Mouse (Mus musculus) spleen, postnatal 36 days (tissue): ENCODE measurements around the gene Rdh1.

ENCODE experiments used
- DNase-seq, 2 experiments: peaks; one replicate each; pipeline ENCODE4 v3.0.0; 2022; ENCODE audit warnings: low spot score in 2 of 2, mixed read lengths in 1 of 2

Gene Rdh1

DNA sequence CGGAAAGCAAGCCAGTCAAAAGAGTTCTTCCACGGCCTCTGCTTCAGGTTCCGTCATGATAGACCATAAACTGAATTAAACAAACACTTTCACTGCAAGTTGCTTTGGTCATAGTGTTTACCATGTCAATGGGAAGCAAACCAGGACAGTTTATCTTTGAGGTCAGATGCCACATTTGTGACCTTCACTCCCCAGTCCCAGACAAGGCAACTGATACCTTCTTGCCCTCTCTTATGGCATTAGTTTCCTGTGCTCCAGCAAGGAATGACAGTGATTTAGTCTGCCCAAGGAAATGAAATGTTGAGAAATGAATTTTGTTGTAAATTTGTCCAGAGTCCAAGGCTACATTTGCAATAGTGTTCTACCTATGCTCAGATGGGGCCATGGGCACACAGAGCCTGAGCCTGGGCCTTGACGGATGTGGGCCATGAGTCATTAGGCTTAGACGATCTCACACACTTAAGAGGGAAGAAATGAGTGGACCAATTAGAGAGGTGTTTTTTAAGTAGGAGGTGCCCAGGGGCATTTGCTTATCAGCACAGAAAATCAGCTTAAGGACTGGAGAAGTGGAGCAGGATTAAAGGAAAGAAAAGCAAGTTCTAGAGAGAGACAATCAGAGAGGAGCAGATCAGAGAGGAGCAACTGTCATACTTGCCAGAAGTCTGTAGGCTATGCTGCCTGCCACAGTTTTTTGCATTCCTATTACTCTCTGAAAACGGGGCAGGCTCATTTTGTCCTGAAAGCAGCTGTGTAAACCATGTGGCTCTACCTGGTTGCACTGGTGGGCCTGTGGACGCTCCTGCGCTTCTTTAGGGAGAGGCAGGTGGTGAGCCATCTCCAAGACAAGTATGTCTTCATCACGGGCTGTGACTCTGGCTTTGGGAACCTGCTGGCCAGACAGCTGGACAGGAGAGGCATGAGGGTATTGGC lies at the start of gene Rdh1, which contains the start of gene Rdh16f1:
Rdh1 (plus strand) TSS at position 541 of the 930 bp plus-strand sequence.
Rdh16f1 (plus strand) TSS at position 607 of the 930 bp plus-strand sequence.
- no peak for DNase-seq

DNA sequence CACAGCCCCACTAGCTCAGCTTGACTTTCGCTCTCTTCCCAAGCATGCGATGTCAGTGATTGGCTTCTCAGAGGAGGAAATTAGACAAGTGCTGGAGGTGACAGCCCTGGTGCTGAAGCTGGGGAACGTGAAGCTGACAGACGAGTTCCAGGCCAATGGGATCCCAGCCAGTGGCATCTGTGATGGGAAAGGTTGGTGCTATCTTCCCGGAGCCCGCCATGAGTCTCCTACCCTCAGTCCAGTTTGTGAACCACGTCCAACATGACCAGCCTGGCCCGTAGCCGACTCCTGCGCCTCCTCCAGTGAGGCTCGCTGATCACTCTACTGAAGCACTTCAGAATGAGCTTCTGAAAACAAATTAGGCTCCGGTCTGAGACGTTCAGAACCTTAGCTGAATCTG lies 49.2 kb upstream of the Rdh1 start:
- DNase-seq = no peak

DNA sequence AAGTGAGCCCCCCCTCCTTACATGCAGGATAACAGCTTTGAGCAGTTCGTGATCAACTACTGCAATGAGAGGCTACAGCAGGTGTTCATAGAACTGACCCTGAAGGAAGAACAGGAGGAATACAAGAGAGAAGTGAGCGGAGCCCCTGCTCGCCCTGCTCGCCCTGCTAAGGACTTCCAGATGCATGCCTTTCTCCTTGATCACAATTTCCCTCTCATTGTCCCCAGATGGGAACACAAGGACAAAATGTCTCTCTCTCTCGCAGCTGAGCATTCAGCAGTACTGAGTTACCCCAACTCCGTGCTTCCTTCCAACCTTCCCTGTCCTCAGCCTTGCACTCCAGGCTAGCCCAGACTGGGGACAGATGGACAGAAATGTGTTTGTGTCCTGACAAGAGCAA lies 46.8 kb upstream of the Rdh1 start:
- DNase-seq = no peak

DNA sequence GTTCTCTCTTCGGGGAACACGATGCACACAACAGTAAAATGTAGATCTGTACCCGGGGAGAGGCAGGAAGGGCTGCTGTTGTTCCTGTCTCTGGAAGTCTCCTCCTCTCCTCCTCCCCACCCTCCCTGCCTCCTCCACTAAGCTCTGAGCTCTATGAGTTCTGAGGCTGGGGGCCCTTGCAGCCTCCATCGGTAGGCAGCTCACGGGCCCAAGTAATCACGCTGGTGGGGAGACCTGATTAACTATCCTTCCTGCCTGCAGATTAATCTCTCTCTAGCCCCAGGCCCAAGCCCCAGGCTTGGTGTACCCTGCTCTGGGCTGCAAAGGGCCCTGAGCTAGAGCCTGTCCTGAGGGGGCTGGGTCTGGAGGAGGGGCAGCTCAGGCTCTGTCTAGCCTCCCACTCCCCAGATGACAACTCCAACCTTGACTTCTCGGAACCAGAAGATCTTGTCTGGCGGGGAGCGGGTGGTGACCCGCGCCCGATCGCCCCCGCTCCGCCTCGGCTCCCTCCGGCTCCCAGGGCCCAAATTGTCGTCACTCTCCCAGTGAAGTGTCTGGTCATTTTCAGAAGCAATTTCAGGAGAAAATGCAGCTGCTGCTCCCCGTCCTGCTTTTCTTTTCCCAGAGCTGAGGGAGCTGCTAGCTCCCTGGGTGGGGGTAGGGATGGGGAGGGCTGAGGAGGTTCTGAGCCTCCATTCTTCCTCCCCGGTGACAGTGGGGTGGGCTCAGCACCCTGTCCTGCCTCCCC lies 37.7 kb upstream of the Rdh1 start:
- DNase-seq = no peak

DNA sequence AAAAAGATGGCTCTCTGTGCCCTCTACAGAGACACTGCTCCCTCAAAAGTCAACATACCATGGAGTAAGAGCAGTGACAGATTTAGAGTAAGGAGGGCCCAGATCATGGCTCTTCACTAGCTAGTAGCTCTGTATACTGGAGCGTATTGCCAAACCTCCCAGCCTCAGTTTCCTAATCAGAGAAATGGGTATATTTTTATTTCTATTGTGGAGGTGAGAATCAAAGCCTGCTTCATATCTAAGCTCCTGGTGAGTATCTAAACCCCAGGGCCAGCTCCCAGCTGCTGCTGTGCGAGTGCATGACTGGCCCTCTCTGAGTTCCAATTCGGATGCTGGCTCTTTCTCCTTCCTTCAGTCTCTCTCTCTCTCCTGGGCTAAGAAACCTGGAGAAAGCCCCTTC lies 35.3 kb upstream of the Rdh1 start, which contains the start of gene Tac2:
Tac2 (plus strand) TSS at position 301 of the 400 bp plus-strand sequence.
- DNase-seq = no peak

DNA sequence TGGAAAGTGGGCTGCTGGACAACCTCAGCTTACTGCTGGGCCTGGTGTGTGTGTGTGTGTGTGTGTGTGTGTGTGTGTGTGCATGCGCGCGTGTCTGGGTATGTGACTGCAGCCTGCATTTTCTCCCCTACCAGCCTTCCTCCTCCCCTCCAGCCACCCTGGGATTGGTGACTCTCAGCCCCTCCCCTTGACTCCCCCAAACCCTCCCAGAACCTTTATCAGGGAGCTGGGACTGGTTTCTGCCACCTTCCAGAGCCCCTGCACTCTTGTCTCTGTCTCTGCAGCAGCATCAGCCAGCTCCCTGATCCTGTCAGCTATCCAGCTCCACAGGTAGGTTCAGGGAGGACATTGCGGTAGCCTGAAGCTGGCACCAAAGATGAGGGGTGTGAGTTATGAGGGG lies 34.4 kb upstream of the Rdh1 start:
- no peak for DNase-seq

DNA sequence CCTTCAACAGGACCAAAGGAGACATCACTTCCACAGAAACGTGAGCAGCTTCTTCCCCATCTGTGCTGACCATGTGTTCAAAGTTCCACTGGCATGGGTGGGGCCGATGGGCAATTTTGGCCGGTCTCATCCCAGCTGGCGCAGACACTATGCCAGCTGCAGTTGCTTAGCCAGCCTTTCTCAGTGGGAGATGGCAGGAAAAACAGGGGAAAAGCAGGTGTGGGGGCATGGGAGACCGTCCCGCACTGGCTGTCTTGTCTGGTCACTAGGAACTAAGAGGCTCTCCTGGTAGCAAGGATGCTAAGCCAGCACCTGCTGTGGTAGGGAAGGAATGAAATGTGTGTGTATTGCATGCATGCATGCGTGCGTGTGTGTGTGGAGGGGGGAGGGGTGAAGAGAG lies 31.1 kb upstream of the Rdh1 start:
- DNase-seq = no peak

DNA sequence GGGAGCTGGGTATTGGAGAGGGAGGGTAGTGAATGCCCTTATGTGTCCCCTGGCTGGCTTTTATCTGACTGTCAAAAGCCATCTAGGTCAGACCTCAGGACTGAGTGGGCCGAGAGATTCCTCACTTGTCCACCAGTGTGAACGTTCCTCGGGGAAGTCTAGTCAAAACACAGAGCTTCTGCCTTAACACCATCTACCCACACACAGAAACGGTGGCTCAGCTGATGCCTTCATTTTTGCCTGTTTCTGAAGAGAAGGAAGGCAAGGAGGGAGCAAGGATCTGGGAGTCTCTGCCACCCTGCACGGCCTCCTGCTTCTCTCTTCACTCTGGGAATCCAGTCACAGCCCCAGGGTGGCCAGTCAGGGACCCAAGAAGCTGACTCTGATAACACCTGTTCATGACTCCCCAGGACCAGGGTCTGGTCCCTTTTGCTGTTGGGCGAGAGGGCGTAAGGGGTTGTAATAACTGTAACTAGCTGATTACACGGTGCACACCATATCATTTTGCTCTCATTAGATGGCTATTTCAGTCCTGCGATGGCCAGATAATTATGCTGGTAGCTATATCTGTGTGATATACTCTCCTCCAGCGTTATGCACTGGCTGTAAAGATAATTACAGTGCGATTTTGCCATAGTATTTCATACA lies 29.1 kb upstream of the Rdh1 start:
- DNase-seq = peak in 1 of 2 experiments; percentile 37

DNA sequence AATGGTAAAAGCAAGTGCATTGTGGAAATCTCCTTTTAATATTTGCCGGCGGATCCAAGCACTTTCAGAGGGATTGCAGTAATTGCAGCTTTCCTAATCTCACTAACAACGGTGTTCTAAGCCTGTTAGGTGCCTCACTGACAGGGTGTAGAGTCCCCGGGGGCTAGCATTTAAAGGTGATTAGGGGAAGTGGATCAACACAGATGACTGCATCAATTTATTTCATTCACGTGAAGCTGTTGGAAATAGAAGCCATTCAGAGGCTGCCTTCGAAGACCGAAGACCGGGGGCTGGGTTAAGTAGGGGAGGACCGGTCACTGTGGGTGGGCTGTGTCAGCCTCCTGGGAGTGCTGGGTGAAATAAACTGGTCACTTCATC lies 28.6 kb upstream of the Rdh1 start:
- DNase-seq = no peak

DNA sequence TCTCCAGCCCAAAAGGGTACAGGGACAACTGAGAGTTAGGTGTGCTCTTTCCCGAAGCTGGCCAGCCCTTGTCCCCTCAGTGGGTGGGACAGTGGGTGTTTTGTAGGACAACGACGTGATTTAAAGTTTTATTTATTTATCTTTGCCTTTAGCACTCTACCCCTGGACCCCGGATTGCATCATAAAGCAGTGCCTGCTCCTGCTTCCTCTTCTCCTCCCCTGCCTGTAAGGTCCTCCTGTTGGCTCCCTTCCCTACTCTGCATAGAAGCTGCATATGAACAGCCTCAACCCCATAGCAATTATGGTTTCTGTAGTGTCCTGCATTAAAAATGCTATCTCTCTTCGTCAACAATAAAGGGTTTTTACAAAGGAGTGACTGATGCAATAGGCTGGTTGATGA lies 28.1 kb upstream of the Rdh1 start:
- DNase-seq = no peak

DNA sequence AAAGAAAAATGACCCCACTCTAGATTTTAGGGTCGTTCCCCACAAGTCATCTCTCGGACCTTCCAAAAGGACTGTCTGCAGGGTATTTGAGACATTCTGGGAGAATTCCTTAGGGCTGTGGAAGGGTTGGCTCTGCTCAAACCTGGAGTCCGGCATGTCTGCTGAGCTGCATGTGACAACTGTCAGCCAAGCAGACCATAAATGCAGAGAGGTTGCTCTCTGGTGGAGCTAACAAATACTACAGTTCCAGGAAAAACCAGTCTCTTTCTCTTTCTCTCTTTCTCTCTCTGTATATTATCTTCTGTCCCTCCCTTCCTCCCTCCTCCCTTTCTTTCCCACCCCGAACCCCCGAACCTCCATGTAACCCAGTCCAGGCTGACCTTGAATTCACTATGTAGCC lies 25.1 kb upstream of the Rdh1 start:
- no peak for DNase-seq

DNA sequence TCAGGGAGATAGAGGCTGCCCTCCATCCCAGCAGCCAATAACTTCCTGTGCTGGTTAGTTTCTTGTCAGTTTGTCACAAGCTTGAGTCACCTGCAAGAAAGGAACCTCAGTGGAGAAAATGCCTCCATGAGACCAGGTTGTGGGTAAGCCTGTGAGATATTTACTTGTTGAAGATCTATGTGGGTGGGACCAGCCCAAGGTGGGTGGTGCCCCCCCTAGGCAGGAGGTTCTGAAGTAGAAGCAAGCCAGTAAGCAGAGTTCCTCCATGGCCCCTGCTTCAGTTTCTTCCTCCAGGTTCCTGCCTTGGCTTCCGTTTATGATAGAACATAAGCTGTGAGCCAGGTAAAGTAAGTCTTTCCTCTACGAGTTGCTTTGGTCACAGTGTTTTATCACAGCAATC lies 23.3 kb upstream of the Rdh1 start:
- DNase-seq = peak; percentile 29 to 37

DNA sequence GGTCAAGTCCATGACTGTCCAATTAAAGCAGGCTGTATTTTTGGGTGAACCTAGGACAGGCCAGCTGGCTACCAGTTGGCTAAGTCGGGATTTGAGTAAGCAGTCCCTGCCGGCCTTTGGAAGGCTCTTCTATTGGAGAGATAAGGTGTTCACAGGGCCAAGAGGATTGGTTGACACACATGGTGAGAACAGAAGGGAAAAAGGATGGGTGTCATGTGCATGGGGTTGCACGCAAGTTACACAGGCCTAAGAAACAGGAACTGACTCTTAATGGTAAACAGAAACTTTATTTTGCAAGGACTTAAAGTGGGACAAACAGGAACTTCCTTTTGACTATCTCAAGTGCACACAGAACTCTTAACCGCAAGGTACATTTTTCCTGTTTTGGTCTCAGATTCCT lies 22.6 kb upstream of the Rdh1 start:
- peak in 1 of 2 experiments; percentile 46 for DNase-seq

DNA sequence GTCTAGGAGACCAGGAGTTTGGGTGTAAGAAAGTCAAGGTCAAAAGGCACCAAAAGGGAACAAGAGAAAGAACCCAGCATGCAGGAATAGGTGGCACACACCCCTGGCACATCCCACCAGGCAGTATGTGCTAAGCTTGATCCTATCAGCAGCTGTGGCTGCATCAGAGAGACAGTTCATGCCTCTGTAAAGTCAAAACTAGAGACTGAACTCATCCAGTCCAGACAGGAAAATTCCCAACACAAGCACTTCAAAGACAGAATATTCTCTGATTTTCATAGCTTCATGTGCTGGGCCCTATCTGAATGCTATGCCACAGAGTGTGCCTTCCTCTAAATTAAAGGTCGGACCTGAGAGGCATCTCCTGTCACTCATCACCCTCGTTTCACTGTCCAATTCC lies 22.0 kb upstream of the Rdh1 start:
- no peak for DNase-seq

DNA sequence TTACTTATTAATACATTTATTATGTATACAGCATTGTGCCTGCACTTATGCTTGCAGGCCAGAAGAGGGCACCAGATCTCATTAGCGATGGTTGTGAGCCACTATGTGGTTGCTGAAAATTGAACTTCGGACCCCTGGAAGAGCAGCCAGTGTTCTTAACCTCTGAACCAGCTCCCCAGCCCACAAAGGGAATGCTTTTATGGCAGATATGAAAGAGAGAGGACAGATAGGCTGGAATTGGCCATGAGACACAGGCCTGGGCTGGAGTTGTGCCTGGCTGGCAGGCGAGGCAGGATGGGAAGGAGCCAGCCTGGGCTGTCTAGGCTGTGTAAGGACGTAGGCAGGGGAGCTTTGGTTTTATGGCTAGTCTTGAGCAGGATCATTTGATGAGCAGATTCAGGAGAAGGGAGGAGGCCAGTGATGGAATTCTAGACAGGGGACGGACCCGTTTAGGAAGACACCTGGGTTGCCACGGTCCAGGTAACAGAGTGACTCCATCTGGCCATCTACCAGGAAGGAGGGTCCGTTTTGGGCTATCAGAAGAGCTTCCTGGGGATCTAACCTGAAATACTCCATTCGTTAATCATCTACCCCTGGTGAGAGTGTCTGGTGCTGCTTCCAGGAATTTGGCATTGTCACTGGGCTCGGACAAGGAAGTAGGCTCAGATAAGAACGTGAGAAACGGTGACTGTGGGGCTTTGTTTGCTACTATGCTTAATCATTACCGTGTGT lies 21.2 kb upstream of the Rdh1 start:
- no peak for DNase-seq

DNA sequence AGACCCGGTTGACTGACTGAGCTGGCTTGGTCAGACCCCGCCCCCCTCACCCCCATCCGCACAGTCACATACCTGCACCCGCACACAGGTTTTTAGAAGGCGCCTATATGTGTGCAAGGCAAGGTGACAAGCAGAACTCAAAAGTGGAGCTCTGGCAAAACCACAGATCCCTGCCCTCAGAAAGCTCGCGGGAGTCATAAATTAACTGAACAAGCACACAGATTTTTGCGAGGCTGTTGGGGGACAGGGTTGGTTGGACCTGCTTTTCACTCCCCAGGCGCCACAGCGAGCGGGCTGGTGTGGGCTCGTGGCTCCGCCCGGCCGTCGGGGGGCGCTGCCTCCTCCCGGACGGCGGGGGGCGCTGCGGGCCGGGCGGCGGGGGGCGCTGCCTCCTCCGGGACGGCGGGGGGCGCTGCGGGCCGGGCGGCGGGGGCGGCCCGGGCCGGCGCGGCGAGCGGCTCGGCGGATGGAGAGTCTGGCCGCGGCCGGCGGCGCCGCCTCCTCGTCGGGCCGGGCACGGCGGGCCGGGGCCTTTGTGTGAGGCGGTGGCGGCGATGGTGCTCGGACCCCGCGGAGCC lies 20.3 kb upstream of the Rdh1 start, which contains the start of gene Zbtb39:
Zbtb39 (plus strand) TSS at position 456 of the 578 bp plus-strand sequence.
- DNase-seq = peak; percentile 74 to 75

DNA sequence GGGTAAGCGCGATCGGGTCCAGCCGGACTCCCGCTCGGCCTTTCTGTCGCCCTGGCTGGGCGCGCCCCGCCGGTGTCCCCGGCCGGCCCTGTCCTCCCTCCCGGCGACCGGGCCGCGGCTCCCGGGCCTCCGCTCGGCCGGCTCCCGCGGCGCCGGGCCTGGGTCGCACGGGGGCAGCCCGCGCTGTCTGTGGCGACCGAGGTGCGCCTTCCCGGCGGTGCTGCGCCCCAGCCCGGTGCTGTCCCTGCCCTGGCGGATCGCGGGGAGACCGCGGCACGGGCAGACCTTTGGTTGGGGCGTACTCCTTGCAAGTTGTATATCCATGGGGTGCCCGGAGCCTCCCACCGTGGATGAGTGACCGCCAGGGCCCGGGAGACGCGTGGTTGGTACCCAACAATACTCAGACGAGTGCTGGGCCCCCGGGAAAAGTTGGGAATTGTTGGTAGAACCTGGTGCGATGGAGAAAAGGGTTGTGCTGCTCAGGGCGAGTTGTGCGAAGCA lies 19.8 kb upstream of the Rdh1 start:
- peak in 1 of 2 experiments; percentile 35 for DNase-seq

DNA sequence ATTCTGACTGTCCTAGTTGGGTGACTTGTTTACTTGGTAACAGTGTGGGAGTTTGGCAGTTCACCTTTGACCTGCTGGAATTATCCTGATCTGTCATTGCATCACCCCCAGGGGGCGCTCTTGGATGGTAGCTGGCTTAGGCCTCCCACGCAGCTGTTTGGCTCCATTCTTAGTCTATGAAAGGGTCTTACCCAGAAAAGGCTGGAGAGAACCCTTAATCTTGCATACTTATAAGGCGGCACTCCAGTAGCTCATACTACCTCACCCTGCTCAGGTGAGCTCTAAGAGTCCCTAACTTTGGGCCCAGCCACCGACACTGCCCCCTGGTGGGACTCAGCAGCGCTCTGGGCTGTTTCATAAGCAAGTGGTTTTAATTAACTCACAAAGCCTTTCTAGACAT lies 14.9 kb upstream of the Rdh1 start:
- no peak for DNase-seq

DNA sequence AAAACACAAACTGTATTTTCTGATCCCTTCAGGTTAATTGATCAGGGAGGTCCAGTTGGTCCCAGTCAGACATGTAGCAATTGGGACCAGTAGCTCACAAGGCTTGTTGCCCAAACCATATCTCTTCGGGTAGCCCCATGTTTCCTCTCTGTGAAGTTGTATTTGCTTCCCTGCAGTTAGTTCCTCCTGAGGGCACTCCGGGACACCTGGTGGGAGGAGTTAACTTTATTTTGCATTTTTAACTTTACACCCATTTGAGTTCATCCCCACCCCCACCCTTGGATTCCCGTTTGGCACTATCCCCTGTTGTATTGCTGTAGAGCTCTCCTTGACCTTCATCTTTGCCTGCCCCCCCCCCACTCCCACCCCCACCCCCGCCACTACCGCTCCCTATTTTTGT lies 13.6 kb upstream of the Rdh1 start:
- DNase-seq = no peak

DNA sequence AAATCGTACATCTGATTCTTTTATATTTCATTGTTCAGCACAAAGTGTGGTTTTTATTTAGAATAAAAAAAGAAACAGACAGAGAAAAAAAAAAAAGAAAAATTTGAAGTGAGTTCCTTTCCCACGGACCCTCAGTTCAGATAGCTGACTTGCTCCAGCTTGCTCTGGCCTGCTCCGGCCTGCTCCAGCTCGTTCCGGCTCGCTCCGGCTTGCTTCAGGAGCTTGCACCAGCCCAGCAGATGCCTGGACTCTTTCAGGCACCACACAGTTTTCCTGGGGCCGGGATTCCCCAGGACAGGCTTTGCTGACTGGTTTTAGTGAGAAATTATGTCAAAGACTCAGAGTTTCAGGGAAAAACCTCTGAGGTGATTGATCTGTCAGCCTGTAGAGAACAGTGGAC lies 12.3 kb upstream of the Rdh1 start:
- no peak for DNase-seq
